Mouse (Mus musculus) induced T-regulatory cell, adult 2 months (primary cell): ENCODE data around the gene Zan.

ENCODE experiments used
- DNase-seq: peaks from one replicate; pipeline ENCODE4 v3.0.0-alpha.2; 2012; ENCODE audit warnings: low read depth

Gene Zan

DNA sequence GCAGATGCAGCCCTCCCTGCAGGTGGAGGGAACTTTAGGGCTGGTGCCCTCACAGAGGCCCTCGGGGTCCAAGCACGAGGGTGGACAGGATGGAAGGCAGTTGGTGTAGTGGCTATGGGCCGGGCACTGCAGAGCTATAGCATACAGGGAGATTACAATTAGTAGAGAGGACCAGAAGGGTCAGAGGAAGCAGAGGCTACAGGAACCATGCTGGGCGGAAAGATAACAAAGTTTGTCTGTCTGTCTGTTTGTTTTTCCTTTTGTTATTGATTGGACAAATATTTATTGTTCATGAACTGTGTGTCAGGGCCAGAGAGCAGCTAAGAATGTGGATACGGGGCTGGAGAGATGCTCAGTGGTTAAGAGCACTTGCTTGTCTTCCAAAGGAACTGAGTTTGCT is 62.6 kb downstream of the Zan start:
- no peak for DNase-seq

DNA sequence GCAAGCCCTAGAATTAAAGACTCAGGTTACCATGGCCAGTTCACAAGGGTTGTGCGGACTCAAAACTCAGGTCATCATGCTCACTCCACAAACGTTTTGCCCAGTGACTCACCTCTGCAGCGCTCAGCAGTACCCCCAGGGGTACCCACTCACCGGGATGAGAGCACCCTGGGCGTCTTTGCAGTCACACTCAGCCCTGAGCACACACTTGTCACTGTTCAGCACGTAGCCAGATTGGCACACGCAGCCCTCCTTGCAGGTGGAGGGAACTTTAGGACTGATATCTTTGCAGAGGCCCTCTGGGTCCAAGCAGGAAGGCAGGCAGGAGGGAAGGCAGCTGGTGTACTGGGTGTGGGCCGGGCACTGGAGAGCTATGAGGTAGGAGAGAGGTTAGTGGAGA is 65.6 kb downstream of the Zan start:
- no peak for DNase-seq

GRCm38 (mm10) chr5:137410549-137410948 is 66.3 kb downstream of the Zan start:
- DNase-seq, result no peak

GRCm38 (mm10) chr5:137410066-137410465 is 66.8 kb downstream of the Zan start:
- DNase-seq, result no peak

- DNase-seq, result no peak
These were observed 67.4 kb downstream of the Zan start for GRCm38 (mm10) chr5:137409451-137409850.

DNA sequence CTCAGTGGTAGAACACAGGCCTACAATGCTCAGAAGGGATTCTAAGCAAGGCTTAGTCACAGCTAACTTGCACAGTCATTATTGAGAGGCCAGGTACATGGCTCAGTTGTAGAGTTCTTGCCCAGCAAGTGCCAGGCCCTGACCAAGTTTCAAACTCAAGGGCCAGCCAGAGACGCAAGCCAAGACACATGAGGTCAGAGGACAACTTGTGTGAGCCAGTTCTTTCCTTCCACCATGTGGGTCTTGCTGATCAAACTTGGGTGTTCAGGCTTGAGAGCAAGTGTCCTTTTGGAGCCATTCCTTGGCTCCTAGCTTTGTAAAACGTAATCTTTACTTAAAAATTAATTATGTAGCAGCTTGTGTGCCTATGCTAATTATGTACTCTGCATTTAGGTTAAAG is 72.8 kb downstream of the Zan start:
- DNase-seq, result no peak

DNA sequence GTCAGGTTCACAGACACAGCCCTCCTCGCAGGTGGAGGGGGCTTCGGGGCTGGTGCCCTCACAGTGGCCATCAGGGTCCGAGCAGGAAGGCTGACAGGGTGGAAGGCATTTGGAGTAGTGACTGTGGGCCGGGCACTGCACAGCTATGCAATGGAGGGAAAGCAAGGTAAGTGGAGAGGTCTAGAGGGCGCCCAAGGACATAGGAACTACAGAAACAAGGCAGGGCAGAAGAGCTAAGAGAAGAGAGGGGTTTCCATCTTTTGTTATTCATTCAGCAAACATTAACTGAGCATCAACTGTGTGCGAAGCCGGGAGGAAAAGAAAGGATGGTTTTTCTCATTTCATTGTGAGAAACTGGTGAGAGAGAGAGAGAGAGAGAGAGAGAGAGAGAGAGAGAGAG is 82.4 kb downstream of the Zan start:
- no peak for DNase-seq

DNA sequence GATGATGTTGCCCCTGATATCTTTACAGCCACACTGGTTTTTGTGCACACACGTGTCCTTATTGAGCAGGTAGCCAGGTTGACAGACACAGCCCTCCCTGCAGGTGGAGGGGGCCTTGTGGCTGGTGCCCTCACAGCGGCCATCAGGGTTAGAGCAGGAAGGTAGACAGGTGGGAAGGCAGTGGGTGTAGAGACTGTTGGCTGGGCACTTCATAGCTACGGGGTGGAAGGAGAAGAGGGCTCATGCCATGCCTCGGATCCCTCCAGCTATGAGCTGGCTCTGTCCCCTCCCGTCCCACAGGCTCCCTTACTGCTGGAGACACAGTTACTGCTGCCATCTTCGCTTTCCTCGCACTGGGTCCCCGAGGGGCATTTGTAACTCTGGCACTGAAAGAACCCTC is 85.2 kb downstream of the Zan start:
- DNase-seq, result no peak

DNA sequence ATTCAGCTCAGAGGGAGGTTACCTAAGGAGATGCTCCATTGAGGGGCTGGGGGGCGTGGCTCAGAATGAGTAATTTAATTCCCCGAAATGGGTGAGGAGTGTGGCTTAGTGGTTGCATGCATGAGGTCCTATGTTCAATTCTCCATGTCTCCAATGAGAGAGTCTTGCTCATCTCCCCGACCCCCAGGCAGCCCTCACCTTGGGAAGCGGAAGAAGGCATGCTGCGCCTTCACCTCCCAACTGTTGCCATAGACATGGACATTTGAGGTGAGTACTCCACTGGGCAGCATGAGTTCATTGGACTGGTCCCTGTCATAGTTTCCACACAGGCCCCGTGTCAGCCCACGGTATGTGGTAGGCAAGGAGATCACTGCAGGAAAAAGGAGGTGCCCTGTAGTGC is 90.2 kb downstream of the Zan start:
- no peak for DNase-seq

DNA sequence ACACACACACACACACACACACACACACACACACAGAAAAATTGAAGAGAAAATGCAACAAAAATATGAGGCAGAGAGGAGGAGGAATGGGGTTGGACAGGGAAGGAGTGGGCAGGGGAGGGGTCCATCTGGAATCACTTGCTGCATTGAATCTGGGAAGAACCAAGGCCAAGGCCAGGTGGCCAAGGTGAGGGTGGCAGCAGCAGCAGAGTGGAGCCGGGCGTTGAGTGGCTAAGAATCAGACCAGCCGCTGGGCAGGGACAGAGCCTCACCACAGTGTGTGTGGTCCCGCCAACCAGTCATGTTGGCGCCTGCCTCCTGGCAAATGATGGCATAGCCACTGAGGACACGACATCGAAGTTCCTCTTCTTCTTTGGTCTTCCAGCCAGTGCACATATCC is 93.4 kb downstream of the Zan start:
- no peak for DNase-seq

- peak; percentile 68 for DNase-seq
These were observed 95.7 kb downstream of the Zan start for GRCm38 (mm10) chr5:137381152-137381551.

GRCm38 (mm10) chr5:137377603-137378002 is 99.3 kb downstream of the Zan start:
- DNase-seq, result no peak

DNA sequence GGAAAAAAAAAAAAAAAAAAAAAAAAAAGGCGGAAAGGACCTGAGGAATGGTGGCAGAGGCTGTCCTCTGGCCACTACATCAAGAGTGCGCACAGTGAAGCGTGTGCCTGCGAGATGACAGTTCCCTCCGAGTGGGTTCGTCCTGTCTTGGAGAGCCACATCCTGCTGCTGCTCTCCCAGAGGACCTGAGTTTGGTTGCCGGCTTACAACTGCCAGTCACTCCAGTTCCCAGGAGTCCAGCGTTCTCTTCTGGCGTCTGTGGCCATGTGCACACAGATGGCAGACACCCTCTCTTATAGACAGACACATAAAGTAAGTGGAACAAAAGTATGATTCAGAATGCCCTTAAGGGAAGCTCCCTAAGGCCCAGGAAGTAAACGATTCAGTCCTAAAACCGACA is 99.7 kb downstream of the Zan start:
- DNase-seq, result no peak

DNA sequence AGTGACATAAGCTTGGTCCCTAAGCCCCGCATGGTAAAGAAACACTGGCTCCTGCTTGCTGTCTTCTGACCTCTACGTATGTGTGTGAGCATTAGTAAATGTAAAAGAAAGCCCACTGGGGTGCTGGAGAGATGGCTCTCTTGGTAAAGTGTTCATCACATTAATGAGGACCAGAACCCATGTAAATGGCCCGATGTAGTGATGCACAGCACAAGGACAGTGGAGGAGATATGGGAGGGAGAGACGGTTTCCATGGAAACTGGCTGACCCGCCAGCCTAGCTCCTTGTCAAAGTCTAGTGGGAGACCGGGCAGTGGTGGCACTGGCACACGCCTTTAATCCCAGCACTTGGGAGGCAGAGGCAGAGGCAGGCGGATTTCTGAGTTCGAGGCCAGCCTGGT is 100.1 kb downstream of the Zan start:
- DNase-seq, result no peak

DNA sequence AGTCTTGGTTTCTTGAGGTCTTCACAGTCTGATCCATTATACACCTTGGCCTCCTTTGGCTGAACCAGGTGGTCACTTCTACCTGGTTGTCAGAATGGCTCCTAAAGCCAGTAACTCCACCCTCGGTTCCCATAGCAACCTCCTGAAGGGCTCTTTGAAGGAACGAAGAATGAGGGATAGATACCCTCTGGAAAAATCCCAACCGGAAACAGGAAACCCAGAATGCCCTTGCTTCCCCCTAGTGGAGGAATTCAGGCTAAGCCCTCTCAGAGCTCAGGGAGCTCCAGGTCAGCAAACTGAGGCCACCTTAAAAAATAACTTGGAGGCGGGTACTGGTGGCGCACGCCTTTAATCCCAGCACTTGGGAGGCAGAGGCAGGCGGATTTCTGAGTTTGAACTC is 100.7 kb downstream of the Zan start:
- DNase-seq, result no peak

DNA sequence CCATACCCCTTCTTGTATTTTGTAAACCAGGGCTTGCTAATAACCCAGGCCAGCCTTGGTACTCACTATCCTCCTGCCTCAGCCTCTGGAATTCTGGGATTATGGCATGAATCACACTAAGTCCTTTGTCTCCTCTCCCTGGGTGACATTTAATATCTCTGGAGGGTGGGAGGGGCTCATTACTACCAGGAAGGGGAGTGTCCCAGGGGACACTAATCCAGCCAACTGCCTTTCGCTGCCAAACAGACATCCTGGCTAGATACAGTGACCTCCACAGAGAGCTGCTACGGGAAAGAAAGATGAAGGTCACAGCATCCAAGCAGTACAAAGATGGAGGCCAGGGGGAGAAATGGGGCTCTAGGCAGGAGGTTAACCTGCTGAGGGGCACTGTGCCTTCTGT is 101.2 kb downstream of the Zan start:
- no peak for DNase-seq

DNA sequence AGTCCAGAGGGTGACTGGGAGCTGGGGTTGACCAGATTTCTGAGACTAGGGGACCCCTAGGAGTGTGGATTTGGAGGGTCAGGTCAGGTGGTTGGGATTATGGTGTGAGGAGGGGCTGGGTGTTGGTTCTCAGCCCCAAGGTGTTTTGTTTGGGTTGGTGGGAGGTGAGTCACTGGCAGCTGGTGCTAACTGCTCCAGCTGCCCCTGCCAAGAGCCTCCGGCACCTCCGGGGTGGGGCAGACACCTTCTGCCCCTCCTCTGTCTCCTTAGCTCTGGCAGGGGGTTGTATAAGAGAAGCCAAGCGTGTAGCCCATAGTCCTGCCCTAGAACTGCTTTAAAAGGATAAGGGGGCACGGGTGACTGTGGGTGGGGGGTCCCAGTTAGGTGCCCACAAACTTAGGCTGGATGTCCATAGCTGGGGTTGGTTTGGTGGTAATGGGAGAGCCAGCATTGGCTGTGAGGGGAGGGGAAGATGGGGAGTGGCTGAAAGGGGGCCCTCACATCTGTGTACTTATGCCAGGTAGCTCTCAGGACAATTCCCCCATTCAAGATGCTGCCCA is 102.3 kb downstream of the Zan start:
- DNase-seq, result no peak

DNA sequence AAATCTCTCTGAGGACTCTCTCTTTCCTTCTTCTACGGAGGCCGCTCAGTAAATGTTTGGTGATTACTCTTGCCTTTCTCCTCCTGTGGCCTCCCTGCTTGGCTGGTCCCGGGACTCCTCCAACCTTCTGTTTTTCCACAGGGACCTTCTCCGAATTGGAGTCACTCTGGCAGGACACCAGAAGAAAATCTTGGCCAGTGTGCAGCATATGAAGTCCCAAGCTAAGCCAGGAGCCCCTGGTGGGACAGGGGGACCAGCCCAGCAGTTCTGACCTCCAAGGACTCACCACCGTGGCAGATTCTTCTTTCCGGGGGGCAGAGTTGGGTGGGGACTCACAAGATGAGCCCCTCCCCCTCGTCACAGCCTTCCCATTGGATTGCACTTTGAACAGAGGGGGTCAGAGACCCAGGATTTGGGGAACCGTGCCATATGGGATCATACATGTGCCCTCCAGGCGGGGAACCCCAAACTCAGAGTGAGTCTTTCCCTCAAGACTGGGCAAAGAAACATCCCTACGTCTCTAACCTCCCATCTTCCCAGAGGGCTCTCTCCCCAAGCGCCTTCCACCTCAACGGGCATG is 103.4 kb downstream of the Zan start:
- DNase-seq, result no peak

DNA sequence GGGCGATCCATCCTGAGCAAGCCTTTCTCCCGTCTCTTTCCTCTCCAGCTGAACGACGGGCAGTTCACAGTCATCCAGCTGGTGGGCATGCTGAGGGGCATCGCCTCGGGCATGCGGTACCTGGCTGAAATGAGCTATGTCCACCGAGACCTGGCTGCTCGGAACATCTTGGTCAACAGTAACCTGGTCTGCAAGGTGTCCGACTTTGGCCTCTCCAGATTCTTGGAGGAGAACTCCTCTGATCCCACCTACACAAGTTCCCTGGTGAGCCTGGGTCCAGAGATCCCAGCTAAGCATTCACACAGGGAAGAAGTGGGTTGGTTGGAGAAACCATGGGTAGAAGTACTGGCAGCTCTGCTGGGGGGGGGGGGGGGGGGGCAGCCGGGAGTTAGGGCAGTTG is 107.2 kb downstream of the Zan start:
- no peak for DNase-seq

GRCm38 (mm10) chr5:137358382-137358781 is 118.5 kb downstream of the Zan start:
- no peak for DNase-seq

DNA sequence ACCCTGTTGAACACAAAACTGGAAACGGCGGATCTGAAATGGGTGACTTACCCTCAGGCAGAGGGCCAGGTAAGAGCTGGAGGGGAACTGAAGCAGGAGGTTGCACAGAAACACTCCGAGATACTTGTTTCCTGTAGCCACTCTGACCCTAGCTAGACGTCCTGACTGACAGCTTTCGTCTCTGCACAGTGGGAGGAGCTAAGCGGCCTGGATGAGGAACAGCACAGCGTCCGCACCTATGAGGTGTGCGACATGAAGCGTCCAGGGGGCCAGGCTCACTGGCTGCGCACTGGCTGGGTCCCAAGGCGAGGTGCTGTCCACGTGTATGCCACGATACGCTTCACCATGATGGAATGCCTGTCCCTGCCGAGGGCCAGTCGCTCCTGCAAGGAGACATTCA is 122.8 kb downstream of the Zan start:
- no peak for DNase-seq

DNA sequence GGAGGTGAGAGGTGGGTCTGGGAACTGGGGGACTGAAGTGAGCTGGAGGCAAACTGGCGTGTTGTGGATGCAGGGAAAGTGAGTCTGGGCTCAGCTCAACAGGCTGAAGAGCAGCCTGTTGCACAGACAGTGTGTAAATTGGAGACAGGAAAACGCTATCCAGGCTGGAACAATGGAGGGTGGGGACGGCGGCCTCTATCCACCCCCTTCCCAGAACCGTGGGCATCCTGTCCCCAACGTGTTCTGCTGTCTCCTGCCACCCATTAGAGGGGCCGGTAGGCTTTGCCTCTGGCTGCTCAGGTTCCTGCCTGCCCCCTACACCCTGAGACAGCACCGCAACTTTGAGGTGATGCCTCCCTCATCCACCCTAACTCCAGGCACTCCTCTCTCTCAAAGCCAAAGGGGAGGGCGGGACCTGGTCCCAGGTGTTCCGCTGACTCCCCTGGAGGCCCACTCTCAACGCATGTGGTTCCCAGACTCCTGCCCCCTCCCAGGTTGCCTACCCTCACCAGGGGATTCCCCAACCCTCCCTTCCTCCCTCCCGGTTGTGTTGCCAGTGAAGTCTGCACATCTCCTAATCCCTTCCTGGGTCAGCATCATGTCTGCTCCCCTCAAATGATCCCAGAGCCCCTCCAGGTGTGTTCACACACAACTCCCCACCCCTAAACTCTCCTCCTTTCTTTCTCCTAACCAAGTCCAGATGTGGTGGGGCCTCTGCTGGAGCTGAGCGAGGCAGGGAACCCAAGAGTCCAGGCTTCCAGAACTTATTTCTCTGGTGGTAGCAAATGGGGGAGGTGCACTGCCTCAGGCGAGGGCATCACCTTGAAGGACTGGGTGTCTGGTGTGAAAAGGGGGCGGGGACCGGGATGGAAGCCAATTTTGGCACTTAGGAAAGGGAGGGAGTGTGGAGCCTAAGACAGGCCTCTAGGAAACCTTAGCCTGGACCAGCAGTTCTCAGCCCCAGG is 124.6 kb downstream of the Zan start:
- DNase-seq, result no peak

DNA sequence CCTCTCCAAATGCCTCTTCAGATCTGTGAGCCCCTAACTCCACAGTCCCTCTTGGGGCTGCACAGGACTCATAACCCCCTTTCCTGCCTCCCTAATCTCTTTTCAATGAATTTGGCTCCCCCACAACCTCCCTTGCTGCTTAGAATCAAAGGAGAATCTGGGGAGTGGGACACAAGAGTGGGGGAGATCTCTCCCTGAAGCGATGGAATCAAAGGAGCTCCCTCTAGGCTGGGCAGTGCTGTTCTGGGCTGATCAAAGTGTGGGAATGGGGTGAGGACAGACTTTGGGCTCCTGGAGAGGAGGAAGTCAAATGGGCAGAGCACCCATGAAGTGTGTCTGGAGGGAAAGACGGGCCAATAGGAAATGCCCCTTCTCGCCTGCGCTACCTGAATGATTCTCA is 125.5 kb downstream of the Zan start:
- no peak for DNase-seq

- DNase-seq, result no peak
These were observed 125.8 kb downstream of the Zan start for GRCm38 (mm10) chr5:137351058-137351380.
